Mouse (Mus musculus): ENCODE data around the gene Aldob.

Aldob gene

GRCm38 (mm10) chr4:49549383-49549782, at the start of gene Aldob:
Aldob (minus strand) TSS chr4:49549546.
- DNase-seq (ENCODE audit: low spot score in 2 of 2), result no peak

GRCm38 (mm10) chr4:49597183-49598100, 48.1 kb upstream of the Aldob start, which contains the start of gene Tmem246:
Tmem246 (minus strand) TSS chr4:49597876.
- DNase-seq (ENCODE audit: low spot score in 2 of 2), result peak; percentile 68 to 73

DNA sequence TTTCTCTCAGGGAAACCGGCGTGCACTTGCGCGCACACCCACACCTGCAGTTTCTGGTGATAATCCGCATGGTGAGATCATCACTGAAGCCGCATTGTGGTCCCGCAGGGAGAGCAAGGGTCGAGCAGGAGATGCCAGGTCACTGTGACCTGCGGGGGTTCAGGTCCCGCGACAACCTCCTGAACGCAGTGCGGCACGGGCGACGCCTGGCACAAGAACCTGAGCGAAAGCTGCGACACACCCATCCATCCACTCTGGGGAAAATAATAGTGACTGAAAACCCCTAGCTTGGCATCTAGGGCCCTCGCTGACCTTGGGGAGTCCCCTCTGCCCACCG, 47.5 kb upstream of the Aldob start:
- DNase-seq (ENCODE audit: low spot score in 2 of 2), result no peak

- no peak for DNase-seq (ENCODE audit: low spot score in 2 of 2)
Measured at GRCm38 (mm10) chr4:49590152-49590551, 40.8 kb upstream of the Aldob start.

DNA sequence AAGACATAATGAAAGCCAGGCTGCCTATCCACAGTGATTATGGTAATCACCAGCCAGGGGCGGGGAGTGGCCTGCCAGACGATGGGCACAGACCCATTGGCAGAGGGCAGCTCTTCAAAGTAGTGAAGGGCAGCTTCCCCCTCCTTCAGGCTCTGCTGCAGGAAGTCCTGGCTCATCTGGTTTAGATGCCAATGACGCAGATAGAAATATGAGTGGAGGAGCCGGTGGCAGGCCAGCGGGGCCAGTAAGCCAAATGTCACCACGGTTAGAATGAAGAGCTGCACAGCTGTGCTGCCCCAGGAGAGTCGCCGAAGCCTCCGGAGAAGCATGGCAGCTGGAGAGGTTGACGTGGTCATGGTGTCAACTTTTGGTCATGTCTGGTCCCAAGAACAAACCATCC, 37.5 kb upstream of the Aldob start:
- DNase-seq (ENCODE audit: low spot score in 2 of 2), result no peak

DNA sequence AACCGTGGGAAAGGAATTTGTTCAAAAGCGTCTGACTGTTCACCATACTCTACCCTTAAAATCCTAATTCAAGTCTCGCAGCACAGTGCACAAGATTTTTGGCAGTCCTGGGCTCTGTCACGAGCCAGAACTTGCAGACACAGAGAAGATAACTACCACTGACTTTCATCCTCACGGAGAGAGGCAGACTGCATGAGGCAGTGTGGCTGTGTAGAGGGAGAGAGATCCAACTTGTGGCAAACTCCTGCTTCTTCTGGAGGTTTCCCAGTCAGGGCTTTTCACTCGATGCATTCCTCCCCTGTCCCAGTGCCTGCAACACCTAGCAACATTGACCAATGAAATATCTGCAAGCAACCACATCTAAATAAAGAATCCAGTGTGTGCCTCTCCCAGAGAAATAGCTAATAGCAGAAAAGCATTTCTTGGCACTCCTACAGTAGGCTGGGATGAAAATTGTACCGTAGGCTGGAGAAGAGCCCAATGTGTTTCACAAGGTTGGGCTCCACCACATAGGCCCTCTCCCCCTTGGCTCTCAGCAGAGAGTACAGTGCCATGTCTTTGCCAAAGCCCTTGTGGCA, 36.3 kb upstream of the Aldob start:
- peak in 1 of 2 experiments; percentile 18 for DNase-seq (ENCODE audit: low spot score in 2 of 2)

DNA sequence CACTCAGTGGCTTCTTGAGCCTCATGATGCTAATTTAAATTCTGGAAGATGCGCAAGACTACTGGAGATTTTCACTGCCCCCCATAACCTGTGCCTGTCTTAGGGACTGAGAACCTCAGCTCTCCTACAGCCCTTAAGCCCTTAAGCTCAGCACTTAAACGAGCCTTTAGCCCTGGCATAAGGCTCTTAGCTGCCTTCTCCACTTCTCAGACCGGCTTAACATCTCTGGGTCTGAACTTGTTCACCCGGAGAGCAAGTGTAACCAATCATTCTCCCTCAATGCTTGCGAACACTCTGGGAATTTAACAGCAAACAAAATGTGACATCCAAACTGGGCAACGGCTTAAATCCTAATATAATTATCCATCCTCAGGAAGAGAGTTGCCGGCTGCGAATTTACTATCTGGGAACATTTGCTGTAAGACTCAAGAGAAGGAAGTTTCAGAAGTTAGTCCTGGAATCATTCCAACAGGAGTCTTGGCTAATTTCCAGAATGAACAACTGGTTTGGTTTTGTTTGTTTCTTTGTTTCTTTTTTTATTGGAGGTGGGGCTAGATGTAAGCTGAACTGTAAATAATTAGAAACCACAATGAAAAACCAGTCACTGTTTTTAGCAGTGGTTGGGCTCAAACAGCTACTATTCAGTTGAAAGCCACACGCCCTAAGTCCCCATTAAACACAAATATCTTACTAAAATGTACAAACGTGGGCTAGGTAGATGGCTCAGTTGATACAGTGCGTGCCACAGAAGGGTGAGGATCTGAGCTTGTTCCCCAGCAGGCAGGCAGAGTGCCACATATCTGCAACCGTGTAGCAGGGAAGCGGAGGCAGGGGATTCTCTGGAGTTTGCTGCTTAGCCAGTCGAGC, 34.9 kb upstream of the Aldob start:
- peak in 1 of 2 experiments; percentile 43 for DNase-seq (ENCODE audit: low spot score in 2 of 2)

GRCm38 (mm10) chr4:49581256-49581655, 31.9 kb upstream of the Aldob start:
- DNase-seq (ENCODE audit: low spot score in 2 of 2), result no peak

DNA sequence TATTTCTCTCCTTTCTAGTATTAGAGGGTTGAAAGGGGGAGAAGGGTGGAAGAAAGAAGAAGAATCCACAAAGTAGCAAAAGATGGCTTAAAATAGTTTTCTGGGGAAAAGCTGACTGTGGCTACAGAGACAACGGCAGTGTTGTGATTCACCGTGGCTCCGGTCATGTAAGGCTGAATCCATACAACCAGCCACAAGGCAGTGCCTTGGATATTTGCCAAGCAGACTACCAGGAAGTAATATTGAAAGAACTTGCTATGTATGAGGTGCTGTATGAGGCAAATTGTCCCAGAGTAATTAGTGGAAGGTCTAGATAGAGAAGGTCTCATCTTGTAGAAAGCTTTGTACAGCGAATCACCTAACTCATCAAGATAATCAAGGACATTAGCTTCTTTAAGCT, 22.8 kb upstream of the Aldob start:
- no peak for DNase-seq (ENCODE audit: low spot score in 2 of 2)

DNA sequence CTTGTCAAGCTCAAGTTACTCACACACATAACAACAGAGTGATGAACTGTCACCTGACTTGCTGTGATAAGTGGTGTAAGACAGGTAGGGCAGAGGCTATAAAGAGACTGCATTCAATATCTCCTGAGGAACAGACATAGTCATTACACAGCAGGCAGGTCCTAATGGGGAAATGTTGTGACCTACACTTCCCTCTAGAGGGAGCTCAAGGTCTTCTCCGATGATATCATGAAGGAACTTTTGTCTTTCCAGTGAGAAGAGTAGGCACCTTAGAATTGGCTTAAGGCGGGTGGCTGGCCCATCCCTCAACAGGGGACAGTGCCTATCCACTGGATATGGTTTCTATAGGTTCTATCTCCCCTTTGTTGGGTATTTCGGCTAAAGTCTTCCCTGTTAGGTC, 18.3 kb upstream of the Aldob start:
- peak; percentile 43 to 52 for DNase-seq (ENCODE audit: low spot score in 2 of 2)

- peak in 1 of 2 experiments; percentile 50 for DNase-seq (ENCODE audit: low spot score in 2 of 2)
Measured at GRCm38 (mm10) chr4:49559915-49560772, 10.8 kb upstream of the Aldob start.

GRCm38 (mm10) chr4:49558181-49558580, 8.8 kb upstream of the Aldob start:
- no peak for DNase-seq (ENCODE audit: low spot score in 2 of 2)

DNA sequence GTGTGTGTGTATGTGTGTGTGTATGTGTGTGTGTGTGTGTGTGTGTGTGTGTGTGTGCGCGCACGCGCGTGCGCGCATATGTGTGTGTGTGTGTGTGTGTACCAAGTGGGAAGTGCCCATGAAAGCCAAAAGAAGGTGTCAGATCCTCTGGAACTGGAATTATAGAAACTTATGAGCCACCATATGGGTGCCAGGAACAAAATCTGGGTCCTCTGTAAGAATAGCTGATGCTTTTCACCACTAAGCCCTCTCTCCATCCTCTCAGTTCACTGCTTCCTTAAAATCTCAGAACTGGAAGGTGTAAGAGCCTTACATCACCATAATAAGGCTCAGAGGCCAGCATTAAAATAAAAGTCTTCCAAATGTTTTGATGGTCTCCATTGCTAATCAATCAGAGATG, 8.0 kb upstream of the Aldob start:
- DNase-seq (ENCODE audit: low spot score in 2 of 2), result no peak

GRCm38 (mm10) chr4:49553380-49553779, 4.0 kb upstream of the Aldob start:
- DNase-seq (ENCODE audit: low spot score in 2 of 2), result no peak

DNA sequence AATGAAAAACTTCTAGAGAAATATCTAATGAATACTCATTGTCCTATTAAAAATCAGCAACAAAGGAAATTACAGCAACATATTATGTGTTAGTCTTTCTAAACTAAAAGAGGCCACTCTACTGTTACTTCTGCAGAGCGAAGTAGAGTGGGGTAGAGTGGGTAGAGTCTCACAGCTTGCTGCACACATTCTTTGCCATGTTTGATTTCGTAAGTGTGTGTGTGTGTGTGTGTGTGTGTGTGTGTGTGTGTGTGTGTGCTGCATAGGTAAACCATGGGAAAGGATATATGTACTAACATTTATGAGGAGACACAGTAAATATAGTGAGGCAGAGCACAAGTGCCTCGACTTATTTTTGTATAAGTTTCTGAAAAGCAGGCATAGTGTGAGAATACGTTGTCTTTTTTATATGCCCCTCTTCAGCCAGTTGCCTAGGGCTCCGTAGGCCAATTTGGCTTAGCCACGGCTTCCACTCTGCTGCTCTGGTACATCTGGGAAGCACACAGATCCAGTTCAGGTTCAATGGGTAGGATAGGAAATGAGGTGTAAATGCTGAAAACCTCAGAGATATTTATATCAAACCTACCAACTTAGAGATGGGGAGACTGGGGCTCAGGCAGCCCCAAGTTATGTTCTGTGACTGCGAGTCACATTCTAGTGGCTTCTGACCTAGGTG, 1.7 kb downstream of the Aldob start:
- no peak for DNase-seq (ENCODE audit: low spot score in 2 of 2)

DNA sequence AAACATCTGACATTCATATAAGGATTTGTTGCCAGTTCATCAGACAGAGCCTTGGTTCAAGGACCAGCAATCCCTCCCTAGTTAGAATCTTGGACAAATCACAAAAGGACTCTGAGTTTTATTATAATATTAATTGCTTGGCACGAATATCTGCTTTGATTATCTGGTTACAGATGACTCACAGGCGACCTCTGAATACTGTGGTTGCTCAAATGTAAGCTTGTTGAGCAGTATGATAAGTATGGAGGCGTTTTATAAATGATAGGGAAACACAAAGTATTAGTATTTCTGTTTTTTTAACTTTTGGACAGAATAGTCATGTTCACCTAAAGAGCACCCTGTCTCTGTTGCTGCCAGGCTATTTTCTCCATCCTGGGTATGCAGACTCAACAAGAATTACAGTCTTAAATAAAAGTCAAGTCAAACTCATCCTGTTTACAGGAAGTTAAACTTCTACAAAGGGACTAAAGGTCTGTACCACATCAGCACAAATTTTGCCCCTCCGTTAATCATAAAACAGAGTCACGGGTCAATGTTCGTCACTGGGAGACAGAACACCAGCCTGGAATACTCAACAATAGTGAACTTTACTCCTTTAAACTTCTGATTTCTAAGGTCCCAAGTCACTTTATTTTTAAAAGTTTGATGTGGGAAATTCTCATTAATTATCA, 2.3 kb downstream of the Aldob start:
- DNase-seq (ENCODE audit: low spot score in 2 of 2), result no peak

DNA sequence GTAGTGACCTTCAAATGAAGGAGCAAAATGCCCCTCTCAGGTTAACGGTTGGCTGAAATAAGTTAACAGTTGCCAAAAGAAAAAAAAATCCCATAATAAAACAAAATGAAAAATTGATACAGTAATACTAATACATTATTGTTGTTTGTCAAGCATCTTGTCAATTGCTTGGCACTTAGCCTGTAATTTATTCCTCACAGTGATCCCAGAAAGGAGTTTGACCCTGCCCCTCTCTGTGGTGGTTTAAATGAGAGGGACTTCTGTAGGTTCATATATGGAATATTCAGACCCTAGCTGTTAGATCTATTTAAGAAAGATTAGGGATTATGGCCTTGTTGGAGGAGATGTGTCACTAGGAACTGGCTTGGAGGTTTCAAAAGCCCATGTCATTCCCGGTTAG, 3.3 kb downstream of the Aldob start:
- no peak for DNase-seq (ENCODE audit: low spot score in 2 of 2)

GRCm38 (mm10) chr4:49540966-49541365, 8.4 kb downstream of the Aldob start:
- no peak for DNase-seq (ENCODE audit: low spot score in 2 of 2)

DNA sequence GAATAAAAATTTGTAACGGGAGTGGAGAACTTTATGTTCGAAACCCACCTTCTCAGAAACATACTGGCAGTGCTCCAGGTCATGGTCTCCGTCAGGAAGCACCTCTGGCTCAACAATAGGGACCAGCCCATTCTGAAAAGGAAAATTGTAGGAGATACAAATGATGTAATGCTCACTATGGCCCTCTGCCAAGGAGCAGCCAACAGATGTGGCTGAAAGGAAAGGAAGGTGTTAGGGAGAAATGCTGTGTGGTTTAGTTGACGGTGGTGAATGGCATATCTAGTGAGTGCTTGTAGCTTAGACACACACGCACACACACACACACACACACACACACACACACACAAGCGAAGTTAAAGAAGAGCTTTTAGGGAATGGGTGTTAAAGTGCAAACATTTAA, 9.7 kb downstream of the Aldob start:
- no peak for DNase-seq (ENCODE audit: low spot score in 2 of 2)

- no peak for DNase-seq (ENCODE audit: low spot score in 2 of 2)
Measured at GRCm38 (mm10) chr4:49536671-49537070, 12.7 kb downstream of the Aldob start.

Measured in urinary bladder, postnatal 36 days (tissue).